Mouse (Mus musculus): ENCODE results near the gene Slc6a4. TPM values are rescaled to one million over a fixed set of nuclear protein-coding genes. Genes with fewer than 3 reads are reported as not detected.
"Not testable (repeated sequence)": the region's sequence is repeated elsewhere in the genome, so short reads cannot be mapped to it uniquely, and the experiment has no call there.

Gene Slc6a4
- total RNA-seq, 2 experiments from 2014 or later: 0.79 to 1.2 TPM

DNA sequence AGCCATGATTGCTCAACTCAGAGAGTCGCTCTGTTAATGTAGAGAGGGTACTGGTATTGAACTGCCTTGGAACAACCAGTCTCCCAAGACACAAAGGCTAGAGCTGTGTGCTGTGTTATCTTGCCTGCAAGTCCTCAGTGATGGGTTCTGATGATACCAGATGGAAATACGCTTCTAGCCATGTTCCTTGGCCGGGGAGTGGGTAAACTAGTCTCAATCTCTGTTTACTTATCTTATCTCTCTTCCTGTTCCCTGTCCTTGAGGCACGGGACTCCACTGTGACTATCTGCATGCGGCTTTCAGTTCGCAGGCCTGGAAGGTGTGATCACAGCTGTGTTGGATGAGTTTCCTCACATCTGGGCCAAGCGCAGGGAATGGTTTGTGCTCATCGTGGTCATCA, 21.1 kb downstream of the Slc6a4 start:
- no peak for DNase-seq

DNA sequence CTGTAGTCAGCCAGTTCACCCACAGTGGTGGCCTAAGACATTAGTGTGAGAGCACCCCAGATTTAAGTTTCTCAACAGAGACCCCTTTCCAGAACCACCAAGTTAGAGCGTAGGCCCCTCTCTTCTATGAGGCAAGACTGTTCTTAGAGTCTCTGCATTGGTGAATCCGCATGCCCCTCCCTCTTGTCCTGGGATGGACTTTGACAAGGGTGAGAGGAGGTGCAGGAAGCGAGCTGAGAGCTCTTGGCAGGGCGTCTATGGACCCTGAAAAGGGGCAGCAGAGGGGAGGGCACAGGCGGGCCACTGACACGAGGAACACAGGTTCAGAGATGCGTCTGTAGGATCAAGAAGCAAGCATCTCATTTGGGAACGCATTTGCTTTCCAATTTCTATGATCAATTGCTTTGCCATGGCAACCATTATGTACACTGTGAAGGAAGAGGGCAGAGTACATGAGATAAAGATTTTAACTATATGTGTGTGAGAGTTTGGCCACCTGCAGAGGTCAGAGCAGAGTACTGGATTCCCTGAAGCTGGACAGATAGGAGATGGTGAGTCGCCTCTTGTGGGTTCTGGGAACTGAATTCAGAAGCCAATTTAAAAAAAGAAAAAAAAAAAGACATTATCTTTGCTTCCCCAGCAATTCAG, 23.5 kb downstream of the Slc6a4 start:
- no peak for DNase-seq

DNA sequence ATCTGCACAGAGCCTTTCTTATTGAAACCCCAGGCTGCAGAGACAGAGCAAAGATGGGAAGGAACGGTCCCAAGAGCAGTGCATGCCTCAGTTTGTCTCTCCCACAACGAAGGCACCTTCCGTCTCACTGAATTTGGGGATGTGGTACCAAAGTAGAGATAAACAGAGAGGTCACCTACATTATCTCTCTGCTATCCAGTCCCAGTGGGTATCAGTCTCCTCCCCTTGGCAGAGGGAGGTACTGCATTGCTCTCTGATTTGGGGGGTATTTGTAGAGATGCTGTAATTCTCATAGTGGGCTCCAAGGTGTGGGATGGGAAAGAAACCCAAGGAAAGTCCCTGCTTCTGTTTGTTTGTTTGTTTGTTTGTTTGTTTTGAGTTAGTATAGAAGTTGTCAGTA, 28.2 kb downstream of the Slc6a4 start:
- no peak for DNase-seq

DNA sequence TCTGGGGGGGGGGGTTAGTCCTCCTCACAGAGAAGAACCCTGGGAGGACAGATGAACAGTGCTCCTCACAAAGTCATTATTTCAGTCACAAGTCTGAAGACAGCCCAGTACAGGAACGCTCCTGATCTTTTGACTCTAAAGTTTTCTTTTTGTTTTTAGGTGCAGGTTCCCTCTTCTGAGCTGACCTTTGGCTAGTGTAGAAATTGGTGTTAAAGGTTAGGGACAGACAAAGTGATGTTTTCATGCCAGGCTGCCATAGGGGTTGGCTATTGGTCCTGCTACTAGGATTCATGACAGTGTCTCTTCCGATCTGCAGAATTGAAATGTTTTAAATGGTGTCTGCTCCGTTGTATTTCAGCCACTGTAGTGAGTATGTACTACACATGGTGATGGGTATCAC, 29.8 kb downstream of the Slc6a4 start:
- no peak for DNase-seq

DNA sequence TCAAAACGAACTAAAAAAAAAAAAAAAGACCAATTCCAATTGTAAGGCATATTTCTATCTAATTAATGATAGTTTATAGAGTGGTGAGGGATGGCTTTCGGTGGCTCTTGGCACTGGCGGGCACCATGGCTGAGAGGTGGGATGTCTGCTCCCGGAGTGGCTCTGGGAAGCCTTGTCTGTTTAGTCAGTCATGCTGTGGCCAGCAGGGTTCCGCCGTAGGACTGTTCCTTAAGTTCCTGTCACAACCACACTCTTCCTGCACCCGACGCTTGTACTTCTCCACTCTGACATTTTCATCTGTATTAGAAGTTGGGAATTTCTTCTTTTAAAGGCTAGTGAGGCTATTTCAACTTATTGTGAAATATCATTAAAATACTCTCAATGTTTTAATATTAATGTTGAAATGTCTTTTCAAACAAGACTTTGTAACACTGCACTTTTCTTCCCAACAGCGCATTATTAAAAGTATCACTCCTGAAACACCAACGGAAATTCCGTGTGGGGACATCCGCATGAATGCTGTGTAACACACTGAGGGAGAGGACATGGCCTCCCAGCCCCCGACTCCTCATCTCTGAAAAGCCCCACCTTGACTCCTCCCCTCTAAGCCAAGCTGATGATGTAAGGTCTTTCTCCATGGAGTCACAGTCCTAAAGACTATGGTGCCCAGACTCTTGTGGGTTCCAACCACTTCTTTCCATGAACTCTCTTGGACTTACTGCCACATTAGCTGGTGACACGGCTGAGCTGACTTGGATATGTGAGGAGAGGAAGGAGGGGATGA, 32.9 kb downstream of the Slc6a4 start:
- DNase-seq: no peak

DNA sequence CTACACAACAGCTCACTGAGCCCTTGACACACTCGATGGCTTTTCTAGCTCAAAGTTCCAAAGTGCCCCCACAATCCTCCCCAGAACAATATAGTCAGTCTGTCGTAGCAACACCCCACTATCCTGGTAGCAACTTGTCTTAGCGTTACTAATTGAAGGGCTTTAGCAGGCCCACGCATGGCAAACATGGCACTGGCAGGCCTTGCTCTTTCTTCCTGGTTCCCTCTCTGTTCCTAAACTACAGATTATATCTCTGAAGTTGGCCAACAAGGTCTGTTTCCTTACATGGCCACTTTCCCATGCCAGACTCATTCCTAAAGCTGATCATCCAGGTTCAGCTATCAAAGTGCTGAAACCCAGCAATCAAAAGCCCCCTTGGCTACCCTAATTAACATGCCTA, 43.5 kb downstream of the Slc6a4 start:
- no peak for DNase-seq

DNA sequence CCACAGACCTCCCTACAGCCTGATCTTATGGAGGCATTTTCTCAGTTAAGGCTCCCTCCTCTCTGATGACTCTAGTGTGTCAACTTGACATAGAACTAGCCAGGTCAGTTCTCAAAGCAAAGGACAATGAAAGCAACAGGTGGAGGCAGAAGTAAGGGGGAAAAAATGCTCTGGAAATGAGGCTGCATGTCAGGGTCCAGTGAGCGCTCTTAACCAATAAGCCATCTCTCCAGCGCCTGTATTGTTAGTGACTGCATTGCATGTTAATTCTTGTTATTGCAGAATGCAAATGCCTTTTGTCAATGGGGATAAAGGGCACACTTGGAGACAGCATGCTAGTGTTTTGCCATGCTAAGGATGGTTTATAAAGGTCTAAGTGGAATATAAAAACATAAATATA, 44.4 kb downstream of the Slc6a4 start:
- DNase-seq: no peak

DNA sequence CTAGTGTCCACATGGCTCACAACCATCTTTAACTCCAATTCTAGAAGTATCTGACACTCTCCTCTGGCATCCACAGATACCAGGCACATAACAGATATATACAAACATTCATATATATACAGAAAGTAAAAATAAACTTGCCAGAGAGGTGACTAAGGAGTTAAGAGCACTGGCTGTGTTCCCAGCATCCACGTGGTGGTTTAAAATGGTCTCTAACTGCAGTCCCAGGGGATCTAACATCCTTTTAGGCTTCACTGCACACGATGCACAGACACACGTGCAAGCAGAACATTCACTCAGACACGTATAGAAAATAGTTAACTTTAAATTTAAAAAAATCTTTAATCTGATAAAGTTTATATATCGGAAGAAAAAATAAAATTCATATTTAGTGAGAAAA, 63.5 kb downstream of the Slc6a4 start:
- DNase-seq: no peak

DNA sequence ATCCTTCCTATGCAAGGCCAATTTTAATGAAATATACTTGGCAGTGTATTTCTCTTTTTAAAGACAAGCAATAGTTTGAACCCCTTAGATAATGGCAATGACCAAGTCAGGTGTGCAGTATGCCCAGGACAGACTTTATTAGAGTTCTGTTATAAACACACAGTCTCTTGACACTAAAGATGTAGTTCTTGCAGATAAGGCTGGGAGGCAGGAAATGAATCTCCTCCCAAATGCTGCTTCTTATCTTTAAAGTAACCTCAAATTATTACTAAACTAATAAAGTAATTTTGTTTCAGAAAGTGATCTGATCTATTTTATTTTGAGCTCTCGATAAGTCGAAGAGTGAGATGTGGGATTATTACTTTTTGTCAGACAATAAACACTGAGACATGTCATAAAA, 65.0 kb downstream of the Slc6a4 start:
- no peak for DNase-seq

DNA sequence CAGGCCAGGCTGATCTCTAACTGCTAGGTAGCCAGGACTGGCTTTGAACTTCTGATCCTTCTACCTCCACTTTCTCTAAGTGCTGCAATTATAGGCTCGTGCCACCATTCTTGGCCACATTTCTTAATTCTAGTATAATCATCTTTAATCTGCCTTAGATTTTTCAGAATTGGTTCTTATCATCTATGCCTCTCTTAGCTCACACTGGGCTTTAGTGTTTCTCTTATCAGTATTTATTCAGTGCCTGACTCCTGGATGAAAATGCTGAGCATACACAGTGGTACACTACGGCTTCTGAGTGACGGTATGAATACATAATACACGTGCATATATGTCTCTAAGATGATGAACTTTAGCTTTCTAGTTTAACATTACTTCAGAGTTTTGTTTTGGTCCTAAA, 70.4 kb downstream of the Slc6a4 start:
- no peak for DNase-seq

DNA sequence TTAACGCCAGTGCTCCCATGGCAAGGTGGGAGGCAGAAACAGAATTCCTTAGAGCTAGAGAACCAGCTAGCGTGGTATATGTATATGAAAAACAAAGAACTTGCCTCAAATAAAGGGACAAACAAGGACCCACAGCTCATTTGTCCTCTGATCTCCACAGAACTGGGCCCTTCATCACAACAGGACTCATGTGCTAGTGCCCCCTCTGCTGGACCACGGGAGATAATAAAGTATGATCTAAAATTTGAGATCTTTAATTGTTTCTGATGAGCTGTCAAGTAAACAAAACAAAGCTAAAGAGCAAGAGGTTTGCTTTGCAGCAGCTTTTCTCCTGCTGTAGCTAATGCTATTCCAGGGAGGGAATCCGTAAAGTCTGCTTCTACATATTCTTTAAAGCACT, 72.3 kb downstream of the Slc6a4 start:
- DNase-seq: no peak

DNA sequence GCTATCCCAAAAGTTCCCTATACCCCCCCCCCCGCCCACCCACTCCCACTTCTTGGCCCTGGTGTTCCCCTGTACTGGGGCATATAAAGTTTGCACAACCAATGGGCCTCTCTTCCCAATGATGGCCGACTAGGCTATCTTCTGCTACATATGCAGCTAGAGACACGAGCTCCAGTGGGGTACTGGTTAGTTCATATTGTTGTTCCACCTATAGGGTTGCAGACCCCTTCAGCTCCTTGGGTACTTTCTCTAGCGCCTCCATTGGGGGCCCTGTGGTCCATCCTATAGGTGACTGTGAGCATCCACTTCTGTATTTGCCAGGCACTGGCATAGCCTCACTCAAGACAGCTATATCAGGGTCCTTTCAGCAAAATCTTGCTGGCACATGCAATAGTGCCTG, 78.9 kb downstream of the Slc6a4 start:
- not testable (repeated sequence) for DNase-seq

DNA sequence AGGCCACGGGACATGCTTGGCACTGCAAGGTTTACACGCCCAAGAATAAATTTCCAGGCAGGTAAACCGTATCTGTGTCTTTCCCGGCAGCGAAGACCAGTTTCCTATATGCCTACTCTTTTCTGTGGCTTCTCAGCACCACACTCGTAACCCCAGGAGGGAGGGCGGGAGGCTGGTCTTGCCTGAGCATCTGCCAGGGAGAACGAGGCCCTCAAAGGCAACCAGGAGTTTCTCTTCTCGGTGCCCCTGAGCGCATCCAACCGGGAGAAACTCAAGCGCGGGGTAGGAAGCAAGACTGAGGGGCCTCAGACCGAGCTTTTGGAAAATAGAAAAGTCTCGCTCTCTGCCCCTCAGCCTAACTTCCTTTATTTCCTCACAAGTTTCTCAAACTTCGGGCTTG, 79.4 kb downstream of the Slc6a4 start:
- DNase-seq: no peak

DNA sequence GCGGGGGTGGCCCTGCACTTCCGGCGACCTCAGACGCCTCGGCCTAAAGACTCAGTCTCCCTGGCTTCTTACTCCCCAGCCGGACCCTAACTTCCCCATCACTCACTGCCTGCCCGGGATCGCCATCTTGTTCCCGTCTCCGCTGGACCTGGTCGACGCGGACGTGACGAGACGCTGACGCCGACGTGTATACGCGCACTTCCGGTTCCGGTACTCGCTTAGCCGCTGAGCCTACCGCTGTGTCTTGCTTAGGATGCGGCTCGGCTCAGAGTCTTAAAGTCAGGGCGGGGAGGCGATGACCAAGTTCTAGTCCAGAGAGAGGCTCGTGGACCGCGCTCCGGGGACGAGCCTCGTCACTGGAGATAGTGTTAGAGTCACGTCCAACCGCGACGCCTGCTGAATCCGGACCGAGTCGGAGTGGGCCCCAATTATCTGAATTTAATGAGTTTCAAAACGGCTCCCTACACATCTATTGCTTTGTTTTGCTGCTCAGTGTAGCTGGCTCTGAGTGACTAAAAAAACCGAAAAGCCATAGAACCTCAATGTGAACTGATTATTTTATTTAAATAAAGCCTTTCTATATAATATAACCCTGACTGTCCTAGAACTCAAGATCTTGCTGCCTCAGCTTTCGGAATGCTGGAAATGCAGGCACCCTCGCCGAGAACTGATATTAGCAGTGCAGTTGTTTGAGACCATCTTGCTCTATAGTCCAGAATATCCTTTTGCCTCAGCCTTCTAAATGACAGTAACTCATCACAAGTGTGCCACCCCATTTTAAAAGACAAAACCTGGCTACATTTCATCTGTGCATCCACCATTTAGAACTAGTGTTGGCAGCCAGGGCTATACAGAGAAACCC, 80.1 kb downstream of the Slc6a4 start, which contains the start of gene Nsrp1:
Gene Nsrp1, minus strand, starts transcription at position 163 of the 862 bp plus-strand sequence.
- peak; percentile 88 for DNase-seq

DNA sequence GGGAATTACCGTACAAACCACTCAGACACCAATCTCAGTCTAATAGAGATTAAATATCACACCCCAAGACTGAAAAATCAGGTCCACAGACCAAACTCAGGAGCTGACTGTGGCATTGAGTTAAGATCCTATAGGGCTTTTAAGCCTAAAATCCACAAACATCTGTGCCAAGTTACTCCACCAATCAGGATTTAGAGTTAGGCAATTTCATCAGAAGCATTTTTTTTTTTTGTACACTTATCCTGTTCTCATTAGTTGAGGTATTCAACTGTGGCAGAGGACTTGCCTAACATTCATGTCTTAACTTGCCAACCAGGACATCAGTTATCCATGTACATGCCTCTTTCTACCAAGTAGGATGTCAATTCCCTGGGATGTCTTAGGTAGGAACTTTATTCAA, 81.0 kb downstream of the Slc6a4 start:
- DNase-seq: no peak

Small RNA genes lying within 50 kb of the gene (microRNA-seq; reads per million reads assigned to microRNA genes)
- 492 to 559 reads per million in 2 experiments for gene Mir423

Other genes with a start within 250 kb of the Slc6a4 start
- gene Gosr1, start 235.0 kb upstream of the Slc6a4 start, total RNA-seq (2021): 10 to 100 TPM; 24.6 to 29.8 TPM
- 10 to 100 TPM; 53.7 to 59.6 TPM for gene Cpd, start 151.6 kb upstream of the Slc6a4 start, total RNA-seq (2021)
- gene Tmigd1, start 96.4 kb upstream of the Slc6a4 start, total RNA-seq (2021): under 1 TPM; 0.41 to 0.52 TPM
- 10 to 100 TPM; 59.2 to 63.5 TPM for gene Blmh, start 73.8 kb upstream of the Slc6a4 start, total RNA-seq (2021)
- 10 to 100 TPM; 12.4 to 18.0 TPM for gene Nsrp1, start 79.8 kb downstream of the Slc6a4 start, total RNA-seq (2021)
- gene Efcab5, start 190.4 kb downstream of the Slc6a4 start, total RNA-seq (2021): under 1 TPM; 0.28 to 0.75 TPM
- 10 to 100 TPM; 37.3 to 37.6 TPM for gene Ssh2, start 217.7 kb downstream of the Slc6a4 start, total RNA-seq (2021)